Mouse (Mus musculus) erythroblast, adult 5-6 weeks (primary cell): Measurements from ENCODE around the gene Inpp1. TPM values are rescaled to one million over a fixed set of nuclear protein-coding genes. Genes with fewer than 3 reads are reported as not detected.

Source experiments
- ATAC-seq: replicated peaks from 2 replicates; pipeline ENCODE4 v1.8.0; 2016; ENCODE audit warnings: moderate number of reproducible peaks, mild to moderate bottlenecking, moderate TSS enrichment, inconsistent platforms; ENCODE audit not compliant: poor library complexity, low FRiP score, severe bottlenecking
- total RNA-seq, 2 experiments: library from RNA; stranded (forward) in 1 of 2; stranded (reverse) in 1 of 2; fragments of 150-400 nt in 1 of 2; fragments of 200-764, 138-1000 nt in 1 of 2; gene quantifications; 2 replicates each; pipeline versions ENCODE4 v1.2.3 to v1.2.4; 2015 to 2017; ENCODE audit warnings: low replicate concordance in 2 of 2

Inpp1 gene
- total RNA-seq, 2 experiments from 2014 or later = 2.7 to 6.5 TPM

- ATAC-seq = no peak
Observed at GRCm38 (mm10) chr1:52795927-52796326, 21.6 kb downstream of the Inpp1 start.

DNA sequence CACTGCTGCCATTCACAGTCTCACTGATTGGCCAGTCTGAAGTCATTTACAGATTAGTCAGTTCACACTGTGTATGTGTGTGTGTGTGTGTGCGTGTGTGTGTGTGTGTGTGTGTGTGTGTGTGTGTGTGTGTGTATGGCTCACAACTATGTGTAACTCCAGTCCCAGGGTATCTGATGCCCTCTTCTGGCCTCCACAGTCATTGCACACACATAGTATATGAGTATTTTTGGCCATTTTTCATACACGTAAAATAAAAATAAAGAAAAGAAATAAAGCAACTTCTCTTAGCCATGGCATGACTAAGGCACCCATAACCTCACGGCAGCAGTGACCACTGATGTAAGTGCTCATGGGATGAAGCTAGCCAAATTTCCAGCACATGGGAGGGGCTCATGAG is 23.8 kb downstream of the Inpp1 start:
- no peak for ATAC-seq

- ATAC-seq = no peak
Observed at GRCm38 (mm10) chr1:52792701-52793100, 24.8 kb downstream of the Inpp1 start.

DNA sequence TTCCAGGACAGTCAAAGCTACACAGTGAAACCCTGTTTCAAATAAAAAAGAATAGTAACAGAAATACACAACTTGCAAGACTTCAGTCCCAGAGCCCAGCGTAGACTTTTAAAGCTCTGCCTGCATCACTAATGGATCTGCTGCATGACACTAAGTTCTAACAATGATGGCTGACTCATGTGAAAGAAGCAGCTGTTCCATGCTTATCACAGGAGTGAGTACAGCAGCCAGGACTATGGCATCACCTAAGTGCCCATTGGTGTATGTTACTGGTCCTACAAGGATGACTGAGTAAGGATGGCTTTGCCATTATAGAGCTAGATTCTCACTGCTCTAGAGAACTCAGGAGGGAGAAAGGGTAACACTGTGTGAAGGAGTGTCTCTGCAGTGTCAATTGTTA is 30.2 kb downstream of the Inpp1 start:
- no peak for ATAC-seq

GRCm38 (mm10) chr1:52765176-52766111 is 52.0 kb downstream of the Inpp1 start:
- no peak for ATAC-seq

- no peak for ATAC-seq
Observed at GRCm38 (mm10) chr1:52763894-52764809, 53.3 kb downstream of the Inpp1 start.

GRCm38 (mm10) chr1:52758174-52758573 is 59.3 kb downstream of the Inpp1 start:
- ATAC-seq = no peak

DNA sequence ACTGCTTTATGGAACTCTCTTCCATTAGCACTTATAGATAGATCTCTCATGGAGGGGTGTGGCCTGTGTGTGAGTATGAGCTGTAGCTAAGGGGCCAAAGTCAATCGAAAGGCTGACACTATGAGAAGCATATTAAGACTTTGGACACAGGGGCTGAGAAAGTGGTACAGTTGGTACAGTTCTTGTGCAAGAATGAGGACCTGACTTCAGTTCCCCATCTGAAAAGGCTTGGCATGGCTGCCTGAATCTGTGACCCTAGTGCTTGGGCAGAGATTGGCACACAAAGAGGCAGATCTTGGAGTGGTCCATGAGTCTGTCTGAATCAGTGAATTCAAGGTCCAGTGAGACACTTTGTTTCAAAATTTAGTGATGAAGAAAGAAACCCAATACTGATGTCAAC is 63.2 kb downstream of the Inpp1 start:
- no peak for ATAC-seq

- no peak for ATAC-seq
Observed at GRCm38 (mm10) chr1:52753828-52754227, 63.7 kb downstream of the Inpp1 start.

DNA sequence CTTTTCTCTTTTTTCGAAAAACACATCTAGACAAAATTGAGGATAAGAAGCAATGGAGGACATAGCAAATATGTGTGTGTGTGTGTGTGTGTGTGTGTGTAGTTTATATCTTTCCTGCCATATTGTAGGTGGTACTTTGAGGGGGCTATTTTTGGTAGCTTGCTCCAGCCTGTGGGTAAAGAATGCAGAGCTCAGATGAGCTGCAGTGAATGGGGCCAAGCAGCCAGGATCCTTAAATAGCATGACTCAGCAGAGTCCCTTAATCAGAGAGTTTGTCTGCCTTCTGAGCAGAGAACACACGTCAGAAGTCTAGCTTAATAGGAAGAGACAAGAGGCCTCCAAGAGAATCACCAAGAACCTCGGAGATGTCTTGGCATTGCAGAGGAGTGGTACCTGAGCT is 64.8 kb downstream of the Inpp1 start:
- ATAC-seq = no peak; the same call in 1 of the 2 replicates

- ATAC-seq = no peak
Observed at GRCm38 (mm10) chr1:52751634-52752033, 65.9 kb downstream of the Inpp1 start.

DNA sequence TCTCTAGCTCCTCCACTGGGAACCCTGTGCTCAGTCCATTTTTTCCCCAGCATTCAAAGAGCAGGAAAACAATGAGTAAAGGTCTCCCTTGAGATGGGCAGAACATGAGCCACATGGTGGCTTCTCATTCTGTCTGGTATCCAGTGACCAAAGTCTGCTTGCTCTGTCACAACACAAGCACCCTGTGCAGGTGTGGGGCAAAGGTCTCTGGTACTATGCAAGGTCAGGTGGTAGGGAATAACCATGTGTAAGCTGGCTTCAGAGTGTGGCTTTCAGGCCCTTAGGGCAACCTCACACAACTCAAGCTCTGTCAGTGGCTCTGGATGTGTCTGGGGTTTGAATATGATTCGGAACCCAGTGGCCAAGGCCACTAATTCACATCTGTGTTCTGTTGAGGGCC is 67.5 kb downstream of the Inpp1 start:
- ATAC-seq = no peak

GRCm38 (mm10) chr1:52748260-52748659 is 69.2 kb downstream of the Inpp1 start:
- peak; percentile 57; the same call in 1 of the 2 replicates for ATAC-seq

DNA sequence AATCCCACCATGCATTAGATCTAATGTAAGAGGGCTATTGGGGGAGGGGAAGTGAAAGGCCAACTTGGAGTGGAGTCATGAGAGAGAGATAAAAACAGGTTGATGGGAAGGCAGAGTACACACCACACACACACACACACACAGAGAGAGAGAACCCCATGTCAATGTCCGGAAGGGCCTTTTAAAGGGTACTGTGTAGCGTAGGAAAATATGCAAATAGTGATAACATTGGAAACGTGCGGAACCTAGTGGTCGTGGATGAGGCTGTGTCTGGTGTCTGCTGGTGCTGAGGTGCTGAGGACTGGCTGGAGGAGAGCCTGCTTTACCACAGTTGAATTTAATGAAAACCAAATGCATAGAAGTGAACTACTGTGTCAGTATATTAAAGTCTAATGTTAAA is 74.9 kb downstream of the Inpp1 start:
- ATAC-seq = no peak

Other genes with a start within 250 kb of the Inpp1 start
- 1.5 and 2.3 TPM in 2 replicates for gene Nemp2, start 187.0 kb downstream of the Inpp1 start, total RNA-seq (2015; ENCODE audit: low replicate concordance)
- 3.4 and 3.9 TPM in 2 replicates for gene Nemp2, start 187.0 kb downstream of the Inpp1 start, total RNA-seq (2017; ENCODE audit: low replicate concordance)
- gene Mfsd6, start 90.2 kb downstream of the Inpp1 start, total RNA-seq (2015; ENCODE audit: low replicate concordance) = 8.2 and 8.3 TPM in 2 replicates
- gene Mfsd6, start 90.2 kb downstream of the Inpp1 start, total RNA-seq (2017; ENCODE audit: low replicate concordance) = 2.8 and 4.0 TPM in 2 replicates
- 14.2 and 15.5 TPM in 2 replicates for gene Hibch, start 27.2 kb upstream of the Inpp1 start, total RNA-seq (2015; ENCODE audit: low replicate concordance)
- 16.9 and 20.4 TPM in 2 replicates for gene Hibch, start 27.2 kb upstream of the Inpp1 start, total RNA-seq (2017; ENCODE audit: low replicate concordance)
- gene 1700019D03Rik, start 202.5 kb upstream of the Inpp1 start, total RNA-seq (2015; ENCODE audit: low replicate concordance) = not detected in 2 replicates
- 1.2 TPM in 1 of 2 replicates, not detected in the other for gene 1700019D03Rik, start 202.5 kb upstream of the Inpp1 start, total RNA-seq (2017; ENCODE audit: low replicate concordance)
- not detected in 2 replicates for gene Mstn, start 244.0 kb upstream of the Inpp1 start, total RNA-seq (2015; ENCODE audit: low replicate concordance)
- gene Mstn, start 244.0 kb upstream of the Inpp1 start, total RNA-seq (2017; ENCODE audit: low replicate concordance) = not detected in 2 replicates